Mouse (Mus musculus) naive thymus-derived CD4-positive, alpha-beta T cell, adult 2 months (primary cell): ENCODE data around the gene Fgd2.
A peak's percentile ranks its signal among the peaks of the same experiment; 100 is the strongest.

Experiments used
- DNase-seq: peaks from one replicate; pipeline ENCODE4 v3.0.0-alpha.2; 2011; ENCODE audit warnings: low read depth

Gene Fgd2

GRCm38 (mm10) chr17:29397480-29398433 lies 37.0 kb downstream of the Fgd2 start:
- DNase-seq: peak; percentile 60

DNA sequence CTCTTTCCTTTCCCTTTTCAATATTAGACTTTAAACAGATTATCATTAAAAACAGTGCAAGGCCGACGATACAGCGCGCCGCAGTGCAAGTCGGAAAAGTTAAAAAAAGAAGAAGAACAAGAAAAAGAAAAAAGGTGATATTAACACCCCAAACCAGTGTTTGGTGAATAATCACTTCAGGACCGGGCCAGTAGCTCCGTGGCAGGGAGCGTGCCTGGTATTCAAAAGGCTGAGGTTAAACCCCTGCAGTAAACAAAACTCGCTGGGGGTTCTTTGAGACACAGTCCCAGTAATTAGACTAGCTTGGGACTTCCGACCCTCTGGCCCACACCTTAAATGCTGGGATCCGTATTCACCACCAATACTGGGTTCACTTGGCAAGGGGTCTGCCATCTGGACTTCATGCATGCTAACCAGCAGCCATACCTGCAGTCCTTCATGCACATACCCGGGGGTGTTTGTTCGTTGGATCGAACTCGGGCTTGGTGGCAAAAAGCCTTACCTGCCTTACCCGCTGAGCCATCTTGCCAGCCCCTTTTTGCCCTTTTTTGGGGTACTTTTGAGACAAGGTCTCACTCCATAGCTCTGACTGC lies 37.8 kb downstream of the Fgd2 start:
- no peak for DNase-seq

DNA sequence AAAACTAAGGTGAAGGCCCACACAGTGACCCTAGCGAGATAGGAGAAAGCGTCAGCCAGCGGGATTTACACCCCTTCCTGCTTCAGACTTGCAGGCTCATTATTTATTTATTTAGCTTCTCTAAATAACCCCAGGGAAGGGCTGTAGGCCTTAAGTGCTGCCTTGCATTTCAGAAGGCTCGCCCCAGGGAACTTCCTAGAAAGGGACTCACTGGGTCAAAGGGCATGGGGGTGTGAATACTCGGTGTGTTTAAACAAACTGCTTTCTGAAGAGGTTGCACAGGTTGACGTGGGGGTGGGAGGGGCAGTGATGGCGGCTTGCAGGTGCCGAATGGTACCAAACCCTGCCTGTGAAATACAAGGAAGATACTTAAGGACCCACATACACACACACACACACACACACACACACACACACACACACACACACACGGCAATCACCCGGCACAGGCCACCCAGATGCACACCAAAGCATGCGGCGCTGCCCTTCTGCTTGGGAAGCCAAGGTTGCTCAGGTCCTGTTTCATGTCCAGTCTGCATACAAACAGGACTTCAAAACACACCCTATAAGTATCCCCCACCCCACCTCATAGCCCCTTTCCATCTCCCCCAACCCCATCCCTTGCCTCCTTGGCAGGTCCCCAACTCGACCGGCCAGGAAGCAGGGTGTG lies 38.7 kb downstream of the Fgd2 start:
- DNase-seq: no peak

GRCm38 (mm10) chr17:29400044-29400443 lies 39.3 kb downstream of the Fgd2 start:
- DNase-seq: no peak

- no peak for DNase-seq
Observed at GRCm38 (mm10) chr17:29401741-29402268, 41.1 kb downstream of the Fgd2 start.

DNA sequence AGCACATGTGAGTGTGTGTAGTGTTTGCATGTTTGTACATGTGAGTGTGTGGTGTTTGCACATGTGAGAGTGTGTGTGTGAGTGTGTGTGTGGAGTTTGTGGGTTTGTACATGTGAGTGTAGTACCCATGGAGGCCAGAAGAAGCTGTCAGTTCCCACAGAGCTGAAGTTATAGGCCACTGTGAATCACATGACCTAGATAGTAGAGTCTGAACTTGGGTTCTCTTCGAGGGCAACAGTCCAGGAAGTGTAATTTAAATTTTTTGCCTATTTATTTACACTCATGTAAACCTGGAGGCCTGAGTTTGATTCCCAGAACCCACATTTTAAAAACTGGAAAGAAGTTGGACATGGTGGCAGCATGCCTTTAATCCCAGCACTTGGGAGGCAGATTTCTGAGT lies 42.5 kb downstream of the Fgd2 start:
- DNase-seq: no peak

- no peak for DNase-seq
Observed at GRCm38 (mm10) chr17:29405501-29405900, 44.8 kb downstream of the Fgd2 start.

DNA sequence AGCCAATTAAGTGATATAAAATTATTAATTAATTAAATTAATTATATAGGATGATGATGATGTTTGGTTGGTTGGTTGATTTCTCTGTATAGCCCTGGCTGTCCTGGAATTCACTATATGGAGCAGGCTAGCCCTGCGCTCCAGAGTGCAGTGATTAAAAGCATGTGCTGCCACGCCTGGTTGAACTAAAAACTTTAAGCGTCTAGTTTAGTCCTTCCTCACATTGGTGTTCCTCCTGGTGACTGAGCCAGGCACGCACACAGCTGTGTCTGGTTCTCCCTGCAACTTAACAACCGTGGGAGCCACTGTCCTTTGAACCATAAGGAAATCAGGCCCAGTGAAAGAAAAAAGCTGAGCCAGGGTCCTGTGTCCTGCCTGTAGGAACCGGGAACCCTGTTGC lies 45.4 kb downstream of the Fgd2 start:
- no peak for DNase-seq

- DNase-seq: no peak
Observed at GRCm38 (mm10) chr17:29407405-29407804, 46.7 kb downstream of the Fgd2 start.

DNA sequence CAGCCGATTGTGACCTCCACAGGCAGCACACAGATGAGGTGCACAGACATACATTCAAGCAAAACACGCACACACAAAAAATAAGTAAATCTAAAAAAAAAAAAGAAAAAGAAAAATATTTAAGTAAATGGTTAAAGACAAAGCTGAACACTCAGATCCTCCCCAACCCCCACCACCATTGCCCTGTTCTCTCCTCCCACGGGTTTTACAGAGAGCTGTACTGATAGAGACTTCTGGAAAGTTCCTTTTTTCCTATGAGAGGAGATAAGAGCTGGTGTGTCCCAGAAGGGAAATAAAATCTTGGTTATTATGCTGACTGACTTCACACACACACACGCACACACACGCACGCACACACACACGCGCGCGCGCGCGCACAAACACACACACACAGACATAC lies 47.6 kb downstream of the Fgd2 start:
- no peak for DNase-seq

- no peak for DNase-seq
Observed at GRCm38 (mm10) chr17:29409800-29410343, 49.2 kb downstream of the Fgd2 start.

DNA sequence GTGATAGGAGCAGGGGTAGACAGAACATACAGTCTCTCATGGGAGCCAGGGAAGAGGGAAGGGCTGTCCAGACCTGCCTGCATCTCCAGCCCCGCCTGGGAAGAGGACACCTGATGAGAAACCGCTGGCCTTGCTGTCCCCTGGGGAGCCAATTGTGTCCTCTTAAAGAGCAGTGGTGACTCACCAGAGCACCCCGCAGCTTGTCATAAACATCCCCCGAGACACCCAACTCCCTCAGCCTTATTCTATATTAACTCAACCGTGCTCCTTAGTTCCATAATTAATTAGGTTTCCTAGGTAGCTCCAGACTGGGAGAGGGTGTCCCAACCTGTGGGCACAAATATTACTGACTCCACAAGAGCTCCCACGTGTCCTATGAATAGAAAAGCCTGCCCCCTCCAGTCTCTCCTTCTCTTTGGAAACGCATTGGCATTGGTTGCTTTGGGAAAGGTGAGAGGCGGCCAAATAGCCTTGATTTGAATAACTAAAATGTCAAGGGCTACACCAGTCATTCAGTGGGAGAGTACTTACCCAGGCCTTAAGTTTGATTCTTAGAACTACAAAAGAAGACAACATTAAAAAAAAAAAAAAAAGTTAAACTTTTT lies 51.2 kb downstream of the Fgd2 start:
- no peak for DNase-seq

DNA sequence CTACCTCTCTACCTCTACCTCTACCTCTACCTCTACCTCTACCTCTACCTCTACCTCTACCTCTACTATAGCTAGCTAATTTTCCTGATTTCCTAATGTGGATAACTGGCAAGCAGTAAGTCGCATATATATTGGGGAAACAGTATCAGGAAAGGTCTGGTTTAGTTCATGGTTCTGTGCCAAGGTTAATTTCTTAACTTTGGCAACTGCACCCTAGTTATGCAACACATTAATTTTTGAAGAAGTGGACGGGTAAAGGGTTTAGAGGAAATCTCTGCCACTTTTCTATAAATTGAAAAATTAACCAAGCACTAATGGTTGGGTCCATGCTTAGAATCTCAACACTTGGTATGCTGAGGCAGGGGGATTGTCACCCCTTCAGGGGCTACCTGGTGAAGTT lies 53.9 kb downstream of the Fgd2 start:
- no peak for DNase-seq

DNA sequence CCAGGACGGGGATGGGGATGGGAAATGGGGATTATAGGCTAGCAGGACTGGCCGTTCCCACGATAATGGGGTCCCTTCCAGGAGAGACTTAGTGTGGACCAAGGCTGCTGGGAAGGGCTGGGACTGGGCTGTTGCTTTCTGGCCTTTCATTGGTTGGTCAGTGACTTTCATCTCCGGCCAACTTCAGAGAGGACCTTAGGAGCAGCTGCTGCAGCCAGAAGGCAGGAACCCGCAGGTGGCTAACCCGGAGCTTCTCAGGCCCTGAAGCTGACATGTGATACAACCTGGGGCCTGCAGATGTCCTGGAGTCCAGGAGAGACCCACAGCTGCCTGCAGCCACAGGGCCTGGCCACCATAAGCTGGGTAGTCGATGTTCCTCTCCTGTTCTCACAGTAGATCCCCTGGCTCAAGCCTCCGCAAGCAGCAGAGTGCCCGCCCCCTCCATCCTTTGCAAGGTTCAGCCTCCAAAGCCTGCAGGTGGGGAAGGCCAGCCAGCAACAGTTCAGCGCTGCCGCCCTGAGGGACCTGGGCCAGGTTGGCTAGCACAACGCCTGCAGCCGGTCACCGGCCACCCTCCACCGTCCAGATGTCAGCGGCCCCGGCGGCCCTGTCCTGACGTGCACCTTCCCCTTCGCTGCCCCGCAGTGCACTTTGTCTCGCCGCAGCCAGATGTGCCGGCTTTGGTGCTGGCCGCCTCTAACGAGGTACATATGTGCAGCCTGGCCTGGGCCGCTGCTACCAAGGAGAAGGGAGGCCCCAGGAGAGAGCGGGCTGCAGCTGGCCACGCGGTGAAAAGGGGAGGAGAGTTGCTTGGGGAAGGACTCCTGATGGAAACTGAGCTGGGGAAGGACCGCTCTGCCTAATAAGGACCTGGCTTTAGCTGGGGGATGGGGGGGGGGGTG lies 55.3 kb downstream of the Fgd2 start:
- DNase-seq: no peak

- peak; percentile 32 for DNase-seq
Observed at GRCm38 (mm10) chr17:29416757-29417156, 56.0 kb downstream of the Fgd2 start.

GRCm38 (mm10) chr17:29418758-29419380 lies 58.2 kb downstream of the Fgd2 start:
- DNase-seq: no peak

DNA sequence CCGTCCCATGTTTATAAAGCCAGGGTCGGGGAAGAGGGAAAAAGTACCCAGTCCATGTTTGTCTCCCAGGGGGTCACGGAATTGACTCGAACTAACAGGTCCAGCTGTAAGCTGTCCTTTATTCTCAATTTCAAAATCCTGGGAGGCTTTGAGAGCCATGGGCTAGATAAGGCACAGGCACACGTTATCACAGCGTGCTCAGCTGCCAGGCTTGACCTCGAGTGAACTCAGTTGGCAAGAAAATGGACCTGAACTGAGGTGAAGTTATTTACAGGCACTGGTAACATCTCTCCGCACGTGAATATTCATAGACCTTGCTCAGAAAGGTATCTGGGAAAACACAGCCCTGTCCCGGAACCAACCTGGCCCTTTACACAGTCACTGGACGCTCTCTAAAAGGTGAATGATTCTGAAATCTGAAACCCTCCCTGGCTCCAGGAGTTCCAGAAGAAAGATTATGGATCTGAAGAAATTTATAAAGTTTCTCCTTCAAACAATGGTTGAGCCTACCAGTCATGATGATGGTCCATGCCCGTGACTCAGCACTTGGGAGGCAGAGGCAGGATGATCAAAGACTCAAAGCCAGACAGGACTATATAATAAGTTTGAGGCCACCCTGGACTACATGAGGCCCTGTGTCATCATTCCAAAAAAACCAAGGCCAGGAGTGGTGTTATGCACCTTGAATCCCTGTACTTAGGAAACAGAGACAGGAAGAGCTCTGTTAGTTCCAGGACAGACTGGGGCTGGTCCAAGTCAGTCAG lies 59.4 kb downstream of the Fgd2 start:
- DNase-seq: no peak

GRCm38 (mm10) chr17:29421319-29421718 lies 60.6 kb downstream of the Fgd2 start:
- DNase-seq: no peak

GRCm38 (mm10) chr17:29422337-29422736 lies 61.6 kb downstream of the Fgd2 start:
- no peak for DNase-seq
